Mouse (Mus musculus) inflammation-experienced regulatory T-cells (primary cell): Measurements from ENCODE around the gene Mms22l. TPM values are rescaled to one million over a fixed set of nuclear protein-coding genes. Genes with fewer than 3 reads are reported as not detected.

Experiments
- polyA plus RNA-seq, 2 experiments: library from polyadenylated mRNA; unstranded; fragments of 100-300 nt; shearing (Covaris generic); gene quantifications; one replicate each; pipeline ENCODE4 v1.2.1; 2017

Mms22l gene
- 10 to 100 TPM in 1 of 2 experiments, 1 to 10 TPM in 1; 8.2 to 12.5 TPM for polyA plus RNA-seq

GRCm38 (mm10) chr4:24496116-24496952, at the start of gene Mms22l:
Mms22l (plus strand) TSS chr4:24496451.

